Mouse (Mus musculus): Measurements from ENCODE around the gene Ncoa1. TPM values are rescaled to one million over a fixed set of nuclear protein-coding genes. Genes with fewer than 3 reads are reported as not detected.

Gene Ncoa1
- polyA plus RNA-seq, 1 experiment: not detected

DNA sequence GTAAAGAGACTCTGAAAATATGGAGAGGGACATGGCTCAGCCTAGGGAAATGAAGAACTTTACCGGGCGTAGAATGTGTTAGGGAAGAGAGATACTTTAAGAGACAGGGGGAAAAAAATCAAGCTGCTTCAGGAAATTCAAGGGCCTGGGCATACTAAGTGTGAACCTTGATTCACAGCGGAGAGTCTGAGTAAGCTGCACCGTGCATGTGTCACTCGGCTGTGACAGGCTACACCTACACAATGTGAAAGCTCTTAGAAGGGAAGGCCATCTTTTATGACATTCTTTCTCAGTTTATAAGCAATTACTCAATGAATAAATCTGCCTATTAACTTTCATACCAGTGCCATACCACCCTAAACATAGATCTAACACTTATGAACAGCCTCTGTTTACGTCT, 183.2 kb downstream of the Ncoa1 start:
- TF ChIP-seq POLR2A (IDR thresholded peaks at IDR 0.05; ENCODE audit: insufficient read depth, low read depth, low read length) (no peak), CTCF (IDR thresholded peaks at IDR 0.05; ENCODE audit: insufficient read depth, low read depth, low read length) (no peak)
- no peak overlapping the region for H3K4me3 ChIP-seq (ENCODE audit: insufficient read depth, low read depth, low read length)
- no peak overlapping the region for H3K27ac ChIP-seq (ENCODE audit: insufficient read depth, low read depth, low read length)
- no peaks in the 10 kb centered on the region for H3K4me1 ChIP-seq (ENCODE audit: control insufficient read depth, insufficient read depth, low read length)
- 85% methylated on average over 6 of the region's 6 CpGs for WGBS

DNA sequence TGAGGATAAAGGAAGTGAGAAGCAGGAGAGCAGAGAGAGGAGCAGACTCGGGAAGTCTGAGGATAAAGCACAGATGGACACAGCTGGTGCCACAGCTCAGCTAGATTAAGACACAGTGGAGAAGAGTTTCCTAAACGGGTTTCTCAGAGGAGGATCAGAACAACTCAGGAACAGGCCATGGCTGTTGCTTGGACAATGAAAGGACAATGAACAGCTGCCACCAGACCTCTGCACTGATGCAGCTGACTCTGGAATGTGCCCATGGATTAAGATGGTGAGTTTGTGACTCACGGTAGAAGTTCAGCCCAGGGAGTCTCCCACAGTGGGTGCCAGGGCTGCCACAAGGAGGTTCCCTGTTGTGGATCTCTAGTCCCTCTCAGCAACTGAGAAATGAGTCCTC, 191.8 kb downstream of the Ncoa1 start:
- no peak overlapping the region for H3K4me3 ChIP-seq (ENCODE audit: insufficient read depth, low read depth, low read length)
- no peak overlapping the region for H3K27ac ChIP-seq (ENCODE audit: insufficient read depth, low read depth, low read length)
- 39% methylated on average over 3 of the region's 3 CpGs for WGBS
- TF ChIP-seq POLR2A (IDR thresholded peaks at IDR 0.05; ENCODE audit: insufficient read depth, low read depth, low read length): no peak
- no peak for TF ChIP-seq CTCF (IDR thresholded peaks at IDR 0.05; ENCODE audit: insufficient read depth, low read depth, low read length)
- H3K4me1 ChIP-seq (ENCODE audit: control insufficient read depth, insufficient read depth, low read length): no peaks in the 10 kb centered on the region; the same call in 1 of the 2 replicates

DNA sequence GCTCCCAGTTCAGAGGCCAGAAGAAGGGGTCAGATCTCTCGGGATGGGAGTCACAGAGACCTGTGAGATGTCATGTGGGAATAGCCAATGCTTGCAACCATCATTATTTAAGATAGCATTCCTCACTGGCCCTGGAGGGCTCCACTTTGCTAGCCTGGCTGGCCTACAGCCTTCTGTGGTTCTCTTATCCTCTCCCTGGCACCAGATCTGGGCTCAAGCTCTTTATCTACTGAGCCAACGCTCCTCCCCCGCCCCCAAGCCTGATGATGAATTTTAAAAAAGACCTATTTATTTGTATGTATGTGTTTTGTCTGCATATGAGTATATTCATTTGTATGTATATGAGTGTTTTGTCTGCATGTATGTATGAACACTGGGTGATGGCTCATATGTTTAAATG, 197.1 kb downstream of the Ncoa1 start:
- H3K4me3 ChIP-seq (ENCODE audit: insufficient read depth, low read depth, low read length): no peak overlapping the region
- no peak for TF ChIP-seq POLR2A (IDR thresholded peaks at IDR 0.05; ENCODE audit: insufficient read depth, low read depth, low read length)
- TF ChIP-seq CTCF (IDR thresholded peaks at IDR 0.05; ENCODE audit: insufficient read depth, low read depth, low read length): no peak
- no peak overlapping the region for H3K27ac ChIP-seq (ENCODE audit: insufficient read depth, low read depth, low read length)
- H3K4me1 ChIP-seq (ENCODE audit: control insufficient read depth, insufficient read depth, low read length): no peaks in the 10 kb centered on the region
- WGBS: 92% methylated on average over 3 of the region's 3 CpGs

DNA sequence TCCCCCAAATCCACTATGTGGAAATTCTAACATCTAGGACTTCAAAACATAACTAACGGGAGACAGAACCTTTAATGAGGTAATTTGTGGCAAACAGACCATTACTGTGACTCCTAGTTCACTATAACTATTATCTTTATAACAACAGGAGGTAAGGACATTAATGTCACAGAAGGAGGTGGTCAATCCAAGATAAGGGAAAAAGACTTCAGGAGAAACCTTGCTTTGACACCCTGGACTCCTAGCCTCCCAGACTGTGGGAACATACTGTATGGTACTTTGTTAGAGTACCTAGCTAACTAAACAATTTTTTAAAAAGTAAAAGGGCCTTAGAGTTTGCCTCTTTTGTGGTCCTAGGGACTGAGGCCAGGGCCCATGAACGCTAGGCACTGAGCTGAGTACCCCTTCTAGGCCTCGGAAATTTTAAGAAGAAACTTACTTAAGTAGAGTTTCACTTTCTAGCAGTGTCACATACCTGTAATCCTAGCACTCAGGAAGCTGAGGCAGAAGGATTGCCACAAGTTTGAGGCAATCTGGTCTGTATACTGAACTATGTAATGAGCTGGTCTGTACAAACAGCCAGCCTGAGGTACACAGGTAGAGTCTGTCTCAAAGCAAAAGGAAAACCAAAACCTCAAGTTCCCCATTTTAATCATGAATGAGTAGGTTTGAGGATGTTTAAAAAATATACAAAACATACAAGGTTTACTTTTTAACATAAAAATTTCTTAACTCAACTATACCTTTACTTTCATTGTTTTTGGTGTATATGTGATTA, 197.8 kb downstream of the Ncoa1 start:
- H3K4me3 ChIP-seq (ENCODE audit: insufficient read depth, low read depth, low read length): no peak overlapping the region
- no peaks in the 10 kb centered on the region for H3K4me1 ChIP-seq (ENCODE audit: control insufficient read depth, insufficient read depth, low read length)
- no peak for TF ChIP-seq CTCF (IDR thresholded peaks at IDR 0.05; ENCODE audit: insufficient read depth, low read depth, low read length)
- TF ChIP-seq POLR2A (IDR thresholded peaks at IDR 0.05; ENCODE audit: insufficient read depth, low read depth, low read length): no peak
- H3K27ac ChIP-seq (ENCODE audit: insufficient read depth, low read depth, low read length): no peak overlapping the region
- WGBS: 89% methylated on average over 3 of the region's 3 CpGs

DNA sequence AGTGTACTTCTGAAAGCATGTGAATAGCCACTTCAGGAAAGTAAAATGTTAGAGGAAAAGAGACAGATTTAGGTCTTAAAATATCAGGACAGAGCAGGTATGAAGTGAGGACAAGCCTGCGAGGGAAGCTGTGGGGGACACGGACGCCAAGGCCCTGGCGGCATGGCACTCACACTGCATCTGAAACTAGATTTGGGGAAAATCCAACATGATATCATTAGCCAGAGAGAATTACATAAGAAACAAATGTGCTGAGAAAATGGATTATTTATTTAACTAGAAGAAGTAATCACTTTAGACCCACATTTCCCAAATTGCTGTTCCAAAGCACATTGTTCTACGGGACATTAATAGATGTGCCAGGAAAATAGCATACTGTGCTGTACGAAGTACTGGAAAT, 205.9 kb downstream of the Ncoa1 start:
- Histone ChIP-seq H3K4me3 (ENCODE audit: insufficient read depth, low read depth, low read length) (no peak overlapping the region), H3K4me1 (ENCODE audit: control insufficient read depth, insufficient read depth, low read length) (peaks cover 7% of the 10 kb centered on the region), H3K27ac (ENCODE audit: insufficient read depth, low read depth, low read length) (no peak overlapping the region)
- TF ChIP-seq POLR2A (IDR thresholded peaks at IDR 0.05; ENCODE audit: insufficient read depth, low read depth, low read length) (no peak), CTCF (IDR thresholded peaks at IDR 0.05; ENCODE audit: insufficient read depth, low read depth, low read length) (no peak)
- 31% methylated on average over 6 of the region's 6 CpGs for WGBS

DNA sequence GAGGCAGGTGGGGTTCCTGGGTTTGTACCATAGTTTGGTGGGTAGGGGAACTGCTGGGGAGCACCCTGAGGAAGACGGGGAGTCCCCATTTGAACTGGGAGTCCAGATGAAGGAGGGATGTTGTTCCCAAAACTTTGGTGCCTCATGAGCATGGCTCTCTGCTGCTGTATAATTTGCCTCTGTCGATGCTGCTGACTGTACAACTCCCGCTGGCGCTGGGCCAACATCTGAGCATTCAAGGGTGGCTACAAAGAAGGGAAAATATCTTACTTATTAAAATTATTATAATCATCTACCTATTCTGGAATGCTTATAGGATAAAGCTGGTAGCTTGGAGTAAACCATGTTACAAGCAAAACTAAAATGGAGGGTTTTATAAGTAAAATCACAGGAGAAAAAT, 209.2 kb downstream of the Ncoa1 start:
- WGBS: 92% methylated on average over 4 of the region's 4 CpGs
- TF ChIP-seq CTCF (IDR thresholded peaks at IDR 0.05; ENCODE audit: insufficient read depth, low read depth, low read length) (no peak), POLR2A (IDR thresholded peaks at IDR 0.05; ENCODE audit: insufficient read depth, low read depth, low read length) (no peak)
- Histone ChIP-seq H3K4me3 (ENCODE audit: insufficient read depth, low read depth, low read length) (no peak overlapping the region), H3K4me1 (ENCODE audit: control insufficient read depth, insufficient read depth, low read length) (peaks cover 7% of the 10 kb centered on the region), H3K27ac (ENCODE audit: insufficient read depth, low read depth, low read length) (no peak overlapping the region)

DNA sequence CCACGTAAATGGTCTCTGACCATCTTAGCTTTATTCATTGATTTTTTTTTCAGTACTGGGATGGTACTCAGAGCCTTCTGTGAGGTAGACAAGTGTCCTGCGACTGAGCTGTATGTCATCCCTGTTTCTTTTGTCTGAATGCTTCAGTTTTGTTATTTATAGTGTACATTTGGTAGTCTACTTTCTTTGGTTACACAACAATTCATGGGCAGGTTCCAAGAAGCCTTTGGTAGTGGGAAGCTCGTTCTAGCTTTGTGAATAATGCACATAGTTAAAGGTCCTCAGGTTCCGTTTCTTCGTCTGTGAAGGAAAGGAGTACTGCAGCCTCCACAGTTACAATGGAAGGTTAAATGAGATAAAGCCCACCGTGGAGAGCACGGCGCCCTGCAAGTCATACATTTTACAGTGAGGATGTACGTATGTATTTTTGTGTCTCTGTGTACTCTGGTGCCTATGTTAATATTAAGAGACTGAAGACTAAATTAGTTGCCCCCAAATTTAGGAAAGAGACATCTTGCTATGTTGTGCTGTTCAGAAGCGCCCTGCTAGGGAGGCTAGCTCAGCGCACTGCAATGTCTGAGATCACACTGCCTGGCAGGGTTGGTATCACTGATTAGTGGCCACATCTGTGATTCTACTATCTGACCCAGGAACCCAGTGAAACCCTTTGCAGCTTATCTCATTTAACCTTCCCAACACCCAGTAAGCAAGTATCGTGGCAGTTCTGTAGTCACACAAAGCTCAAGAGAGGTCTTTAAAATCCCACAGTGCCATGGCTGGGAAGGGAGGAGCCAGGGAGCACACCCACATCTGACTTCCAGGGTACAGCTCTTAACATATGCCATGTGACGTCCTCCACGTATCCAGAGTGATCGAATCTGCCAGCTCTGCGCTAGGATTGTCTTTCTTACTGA, 224.0 kb downstream of the Ncoa1 start:
- Histone ChIP-seq H3K4me3 (ENCODE audit: insufficient read depth, low read depth, low read length) (no peak overlapping the region), H3K4me1 (ENCODE audit: control insufficient read depth, insufficient read depth, low read length) (no peaks in the 10 kb centered on the region), H3K27ac (ENCODE audit: insufficient read depth, low read depth, low read length) (no peak overlapping the region)
- TF ChIP-seq POLR2A (IDR thresholded peaks at IDR 0.05; ENCODE audit: insufficient read depth, low read depth, low read length) (no peak), CTCF (IDR thresholded peaks at IDR 0.05; ENCODE audit: insufficient read depth, low read depth, low read length) (no peak)
- 92% methylated on average over 16 of the region's 16 CpGs for WGBS

DNA sequence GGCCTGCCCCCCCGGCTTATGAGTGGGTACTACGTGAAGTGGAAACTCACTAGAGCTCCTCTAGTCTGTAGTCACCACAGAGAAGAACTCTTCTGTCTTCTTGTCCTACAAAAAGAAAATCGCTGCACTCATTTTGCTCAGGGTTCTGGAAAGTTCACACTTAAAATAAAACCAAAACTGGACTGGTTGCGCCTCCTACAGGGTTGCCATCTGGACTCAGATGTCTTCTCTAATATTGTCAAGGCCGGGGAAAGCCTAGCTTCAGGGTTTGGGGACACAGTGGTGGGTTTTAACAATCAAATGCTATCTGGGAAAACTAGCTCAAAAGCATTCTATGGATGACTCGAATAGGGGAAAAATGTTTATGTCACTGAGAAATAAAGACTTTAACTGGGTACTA, 227.2 kb downstream of the Ncoa1 start:
- no peak for TF ChIP-seq POLR2A (IDR thresholded peaks at IDR 0.05; ENCODE audit: insufficient read depth, low read depth, low read length)
- no peak for TF ChIP-seq CTCF (IDR thresholded peaks at IDR 0.05; ENCODE audit: insufficient read depth, low read depth, low read length)
- Histone ChIP-seq H3K4me1 (ENCODE audit: control insufficient read depth, insufficient read depth, low read length) (no peaks in the 10 kb centered on the region), H3K4me3 (ENCODE audit: insufficient read depth, low read depth, low read length) (no peak overlapping the region), H3K27ac (ENCODE audit: insufficient read depth, low read depth, low read length) (no peak overlapping the region)
- WGBS: 80% methylated on average over 6 of the region's 6 CpGs

DNA sequence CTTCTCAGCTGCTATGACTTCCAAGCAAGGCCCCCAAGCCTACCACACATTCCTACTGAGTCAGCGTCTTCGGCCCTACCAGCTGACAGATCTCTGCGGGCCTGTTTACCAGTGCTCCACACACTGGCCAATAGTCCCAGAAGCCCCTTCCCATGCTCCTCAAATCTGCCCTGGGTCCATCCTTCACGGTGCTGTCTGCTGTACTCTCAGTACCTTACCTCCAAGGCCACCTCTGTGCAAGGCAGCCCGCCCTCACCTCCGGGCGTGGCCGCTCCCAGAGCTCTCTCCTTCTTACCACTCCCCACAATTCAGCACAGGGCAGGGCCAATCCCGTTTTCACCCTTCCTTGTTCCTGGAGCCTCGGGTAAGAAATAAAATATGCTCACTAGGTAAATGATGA, 231.2 kb downstream of the Ncoa1 start:
- Histone ChIP-seq H3K27ac (ENCODE audit: insufficient read depth, low read depth, low read length) (no peak overlapping the region), H3K4me1 (ENCODE audit: control insufficient read depth, insufficient read depth, low read length) (no peaks in the 10 kb centered on the region), H3K4me3 (ENCODE audit: insufficient read depth, low read depth, low read length) (no peak overlapping the region)
- 92% methylated on average over 10 of the region's 10 CpGs for WGBS
- TF ChIP-seq POLR2A (IDR thresholded peaks at IDR 0.05; ENCODE audit: insufficient read depth, low read depth, low read length) (no peak), CTCF (IDR thresholded peaks at IDR 0.05; ENCODE audit: insufficient read depth, low read depth, low read length) (no peak)

Measured in olfactory bulb, adult 2 months (tissue).